Mouse (Mus musculus): ENCODE data around the gene Cox4i2. TPM values are rescaled to one million over a fixed set of nuclear protein-coding genes. Genes with fewer than 3 reads are reported as not detected.

Cox4i2 gene
- polyA plus RNA-seq, 1 experiment from 2014 or later = 6.7 TPM

GRCm38 (mm10) chr2:152784640-152785039 is 30.7 kb downstream of the Cox4i2 start:
- peak overlapping the region; percentile 36; the same call in 1 of the 2 replicates for H3K27ac ChIP-seq (ENCODE audit: low read depth, low read length)
- 95% methylated on average over 8 of the region's 8 CpGs for WGBS

GRCm38 (mm10) chr2:152785446-152786350 is 31.7 kb downstream of the Cox4i2 start:
- Histone ChIP-seq H3K27me3 (replicated peaks; ENCODE audit: control insufficient read depth, insufficient read depth, low read length) (no peaks in the 10 kb centered on the region), H3K9me3 (ENCODE audit: control insufficient read depth, low read length) (no peaks in the 10 kb centered on the region), H3K36me3 (ENCODE audit: control insufficient read depth, insufficient read depth, low read length) (peaks cover 13% of the 10 kb centered on the region), H3K4me3 (ENCODE audit: low read length) (no peak overlapping the region), H3K9ac (ENCODE audit: low read depth, low read length) (no peak overlapping the region), H3K27ac (ENCODE audit: low read depth, low read length) (peak overlapping the region; percentile 36), H3K4me1 (ENCODE audit: control insufficient read depth, insufficient read depth, low read depth, low read length) (peaks cover 7% of the 10 kb centered on the region), H3K4me2 (ENCODE audit: low read length) (no peak overlapping the region)
- 63% methylated on average over 18 of the region's 18 CpGs for WGBS
- peak; percentile 78 for ATAC-seq

More at GRCm38 (mm10) chr2:152784640-152785039, 30.7 kb downstream of the Cox4i2 start:
- no peaks in the 10 kb centered on the region for H3K9me3 ChIP-seq (ENCODE audit: control insufficient read depth, low read length)
- no peak overlapping the region for H3K4me3 ChIP-seq (ENCODE audit: low read length)
- H3K4me2 ChIP-seq (ENCODE audit: low read length) = no peak overlapping the region
- peaks cover 17% of the 10 kb centered on the region for H3K36me3 ChIP-seq (ENCODE audit: control insufficient read depth, insufficient read depth, low read length)
- no peak for ATAC-seq
- H3K27me3 ChIP-seq (replicated peaks; ENCODE audit: control insufficient read depth, insufficient read depth, low read length) = no peaks in the 10 kb centered on the region
- peaks cover 5% of the 10 kb centered on the region for H3K4me1 ChIP-seq (ENCODE audit: control insufficient read depth, insufficient read depth, low read depth, low read length)
- no peak overlapping the region for H3K9ac ChIP-seq (ENCODE audit: low read depth, low read length)

- WGBS = 92% methylated on average over 2 of the region's 2 CpGs
- no peaks in the 10 kb centered on the region for H3K27me3 ChIP-seq (replicated peaks; ENCODE audit: control insufficient read depth, insufficient read depth, low read length)
- H3K9me3 ChIP-seq (ENCODE audit: control insufficient read depth, low read length) = no peaks in the 10 kb centered on the region
- H3K4me1 ChIP-seq (ENCODE audit: control insufficient read depth, insufficient read depth, low read depth, low read length) = peaks cover 7% of the 10 kb centered on the region
- no peaks in the 10 kb centered on the region for H3K36me3 ChIP-seq (ENCODE audit: control insufficient read depth, insufficient read depth, low read length)
- H3K4me2 ChIP-seq (ENCODE audit: low read length) = no peak overlapping the region
- no peak for ATAC-seq
- H3K4me3 ChIP-seq (ENCODE audit: low read length) = no peak overlapping the region
- no peak overlapping the region for H3K9ac ChIP-seq (ENCODE audit: low read depth, low read length)
- H3K27ac ChIP-seq (ENCODE audit: low read depth, low read length) = no peak overlapping the region
These were observed 33.2 kb downstream of the Cox4i2 start for GRCm38 (mm10) chr2:152787136-152787535.

- Histone ChIP-seq H3K4me2 (ENCODE audit: low read length) (no peak overlapping the region), H3K9me3 (ENCODE audit: control insufficient read depth, low read length) (no peaks in the 10 kb centered on the region), H3K27me3 (replicated peaks; ENCODE audit: control insufficient read depth, insufficient read depth, low read length) (no peaks in the 10 kb centered on the region), H3K4me1 (ENCODE audit: control insufficient read depth, insufficient read depth, low read depth, low read length) (peaks cover 7% of the 10 kb centered on the region), H3K36me3 (ENCODE audit: control insufficient read depth, insufficient read depth, low read length) (no peaks in the 10 kb centered on the region), H3K4me3 (ENCODE audit: low read length) (no peak overlapping the region), H3K9ac (ENCODE audit: low read depth, low read length) (no peak overlapping the region), H3K27ac (ENCODE audit: low read depth, low read length) (no peak overlapping the region)
- no peak for ATAC-seq
- WGBS = 94% methylated on average over 6 of the region's 6 CpGs
These were observed 33.6 kb downstream of the Cox4i2 start for GRCm38 (mm10) chr2:152787543-152787942.

GRCm38 (mm10) chr2:152788892-152789421 is 35.0 kb downstream of the Cox4i2 start:
- H3K4me1 ChIP-seq (ENCODE audit: control insufficient read depth, insufficient read depth, low read depth, low read length) = peaks cover 7% of the 10 kb centered on the region
- H3K4me3 ChIP-seq (ENCODE audit: low read length) = no peak overlapping the region
- 71% methylated on average over 6 of the region's 6 CpGs for whole genome bisulfite sequencing
- no peaks in the 10 kb centered on the region for H3K9me3 ChIP-seq (ENCODE audit: control insufficient read depth, low read length)
- peak overlapping the region; percentile 52; the same call in 1 of the 2 replicates for H3K27ac ChIP-seq (ENCODE audit: low read depth, low read length)
- H3K27me3 ChIP-seq (replicated peaks; ENCODE audit: control insufficient read depth, insufficient read depth, low read length) = no peaks in the 10 kb centered on the region
- no peak overlapping the region for H3K9ac ChIP-seq (ENCODE audit: low read depth, low read length)
- no peak for ATAC-seq
- H3K36me3 ChIP-seq (ENCODE audit: control insufficient read depth, insufficient read depth, low read length) = no peaks in the 10 kb centered on the region
- H3K4me2 ChIP-seq (ENCODE audit: low read length) = no peak overlapping the region

- Histone ChIP-seq H3K27ac (ENCODE audit: low read depth, low read length) (peak overlapping the region; percentile 52; the same call in 1 of the 2 replicates), H3K36me3 (ENCODE audit: control insufficient read depth, insufficient read depth, low read length) (no peaks in the 10 kb centered on the region), H3K9ac (ENCODE audit: low read depth, low read length) (no peak overlapping the region), H3K27me3 (replicated peaks; ENCODE audit: control insufficient read depth, insufficient read depth, low read length) (no peaks in the 10 kb centered on the region), H3K4me3 (ENCODE audit: low read length) (no peak overlapping the region), H3K4me2 (ENCODE audit: low read length) (no peak overlapping the region), H3K4me1 (ENCODE audit: control insufficient read depth, insufficient read depth, low read depth, low read length) (peaks cover 13% of the 10 kb centered on the region), H3K9me3 (ENCODE audit: control insufficient read depth, low read length) (no peaks in the 10 kb centered on the region)
- 42% methylated on average over 4 of the region's 4 CpGs for WGBS
- ATAC-seq = no peak
These were observed 35.6 kb downstream of the Cox4i2 start for GRCm38 (mm10) chr2:152789591-152789999.

GRCm38 (mm10) chr2:152792461-152792860 is 38.5 kb downstream of the Cox4i2 start:
- Histone ChIP-seq H3K4me3 (ENCODE audit: low read length) (no peak overlapping the region), H3K9me3 (ENCODE audit: control insufficient read depth, low read length) (no peaks in the 10 kb centered on the region), H3K4me2 (ENCODE audit: low read length) (no peak overlapping the region), H3K27ac (ENCODE audit: low read depth, low read length) (no peak overlapping the region), H3K27me3 (replicated peaks; ENCODE audit: control insufficient read depth, insufficient read depth, low read length) (no peaks in the 10 kb centered on the region), H3K36me3 (ENCODE audit: control insufficient read depth, insufficient read depth, low read length) (no peaks in the 10 kb centered on the region), H3K9ac (ENCODE audit: low read depth, low read length) (no peak overlapping the region), H3K4me1 (ENCODE audit: control insufficient read depth, insufficient read depth, low read depth, low read length) (peaks cover 13% of the 10 kb centered on the region)
- no peak for ATAC-seq
- WGBS = 76% methylated on average over 2 of the region's 2 CpGs

- H3K27ac ChIP-seq (ENCODE audit: low read depth, low read length) = no peak overlapping the region
- no peak for ATAC-seq
- no peaks in the 10 kb centered on the region for H3K36me3 ChIP-seq (ENCODE audit: control insufficient read depth, insufficient read depth, low read length)
- no peaks in the 10 kb centered on the region for H3K9me3 ChIP-seq (ENCODE audit: control insufficient read depth, low read length)
- WGBS = 89% methylated on average over 5 of the region's 5 CpGs
- no peak overlapping the region for H3K4me3 ChIP-seq (ENCODE audit: low read length)
- no peaks in the 10 kb centered on the region for H3K27me3 ChIP-seq (replicated peaks; ENCODE audit: control insufficient read depth, insufficient read depth, low read length)
- H3K4me1 ChIP-seq (ENCODE audit: control insufficient read depth, insufficient read depth, low read depth, low read length) = peaks cover 13% of the 10 kb centered on the region
- H3K9ac ChIP-seq (ENCODE audit: low read depth, low read length) = no peak overlapping the region
- no peak overlapping the region for H3K4me2 ChIP-seq (ENCODE audit: low read length)
These were observed 39.4 kb downstream of the Cox4i2 start for GRCm38 (mm10) chr2:152793381-152793780.

- Histone ChIP-seq H3K4me1 (ENCODE audit: control insufficient read depth, insufficient read depth, low read depth, low read length) (peaks cover 11% of the 10 kb centered on the region), H3K27me3 (replicated peaks; ENCODE audit: control insufficient read depth, insufficient read depth, low read length) (no peaks in the 10 kb centered on the region), H3K9ac (ENCODE audit: low read depth, low read length) (0 out of 2 replicates have a peak overlapping the region, but pooled peaks have one; percentile 12), H3K27ac (ENCODE audit: low read depth, low read length) (peak overlapping the region; percentile 57; the same call in 1 of the 2 replicates), H3K36me3 (ENCODE audit: control insufficient read depth, insufficient read depth, low read length) (no peaks in the 10 kb centered on the region), H3K4me3 (ENCODE audit: low read length) (no peak overlapping the region), H3K9me3 (ENCODE audit: control insufficient read depth, low read length) (no peaks in the 10 kb centered on the region), H3K4me2 (ENCODE audit: low read length) (no peak overlapping the region)
- 57% methylated on average over 9 of the region's 9 CpGs for WGBS
- peak; percentile 67 for ATAC-seq
These were observed 40.4 kb downstream of the Cox4i2 start for GRCm38 (mm10) chr2:152794281-152794827.

Data from hindbrain, embryonic 16.5 days (tissue).